ENCODE assay signal across 8 mouse cellular contexts in genomic region chr2:4499257-4499656, GRCm38 (mm10).
A peak's percentile ranks its signal among the peaks of the same experiment; 100 is the strongest.
DNase-seq lines count a peak whose midpoint lies in the region; ATAC-seq and TF ChIP-seq lines count a peak whose summit lies in the region.
"Had no signal": no experiment of that assay in that cellular context is flagged by ENCODE, and none has a peak within 500 bp of the region (broad histone marks: within the 10 kb centered on the region; RNA-seq: fewer than 3 reads in every experiment).

No protein-coding gene starts in this region.

- H3K4me3 ChIP-seq in liver, embryonic 14.5 days (ENCODE audit: insufficient read depth in 1 of 2, low read depth in 2 of 2, low read length in 2 of 2), result no peak overlapping the region
- H3K4me3 ChIP-seq: heart, embryonic 15.5 days had no signal

- DNase-seq in urinary bladder, postnatal 25 days (ENCODE audit: low spot score), result peak; percentile 68
- no peak for DNase-seq in urinary bladder, adult 2 months (ENCODE audit: low spot score)
- DNase-seq in adrenal gland, postnatal 10 days, result peak; percentile 78
- peak; percentile 71 for DNase-seq in embryo, embryonic 11.5 days (ENCODE audit: low read depth, low spot score)
- peak; percentile 49 to 60 (median 54) for DNase-seq in liver, embryonic 14.5 days (ENCODE audit: low read depth in 3 of 3, low spot score in 3 of 3)
- peak; percentile 72 for DNase-seq in retina, postnatal 7 days (ENCODE audit: low read depth, low spot score)

- H3K9ac ChIP-seq in liver, embryonic 14.5 days (replicated peaks), result no peak overlapping the region
- H3K9ac ChIP-seq: heart, embryonic 15.5 days had no signal

- peak; percentile 86 to 95 for ATAC-seq in hematopoietic stem cell, adult 5-6 weeks (replicated peaks in 1 of 2; ENCODE audit: insufficient read depth in 1 of 2, low FRiP score in 2 of 2, low TSS enrichment in 1 of 2, low read depth in 1 of 2, poor library complexity in 2 of 2, severe bottlenecking in 2 of 2)
- no peak for ATAC-seq in liver, embryonic 14.5 days (ENCODE audit: insufficient read depth)

- TF ChIP-seq CTCF in liver, embryonic 14.5 days (IDR thresholded peaks at IDR 0.05; ENCODE audit: low read depth), result peak; percentile 70

- H3K4me2 ChIP-seq in liver, embryonic 14.5 days (ENCODE audit: low read depth), result no peak overlapping the region
- H3K4me2 ChIP-seq: heart, embryonic 15.5 days had no signal

- H3K27ac ChIP-seq in liver, embryonic 14.5 days, result no peak overlapping the region
- H3K27ac ChIP-seq: heart, embryonic 15.5 days had no signal

- H3K36me3 ChIP-seq in liver, embryonic 14.5 days (replicated peaks; ENCODE audit: control insufficient read depth, insufficient read depth, low read depth), result no peaks in the 10 kb centered on the region

- TF ChIP-seq EP300 in liver, embryonic 14.5 days (IDR thresholded peaks at IDR 0.05; ENCODE audit: low read depth), result no peak

- H3K27me3 ChIP-seq in liver, embryonic 14.5 days (ENCODE audit: control insufficient read depth, insufficient read depth, low read length), result no peaks in the 10 kb centered on the region
- H3K27me3 ChIP-seq: heart, embryonic 15.5 days had no signal

- H3K4me1 ChIP-seq in liver, embryonic 14.5 days (replicated peaks; ENCODE audit: control insufficient read depth in 2 of 2, insufficient read depth in 2 of 2, low read length in 1 of 2), result peaks cover 0 to 8% of the 10 kb centered on the region in 2 experiments; a peak in 1 of 4 replicates

- no peaks in the 10 kb centered on the region for H3K9me3 ChIP-seq in liver, embryonic 14.5 days (ENCODE audit: control insufficient read depth, low read length)
- H3K9me3 ChIP-seq: heart, embryonic 15.5 days had no signal

- 3% methylated on average over 1 of the region's 1 CpGs for WGBS in liver, embryonic 14.5 days (ENCODE audit: insufficient replicate concordance)
